Mouse (Mus musculus) urinary bladder, postnatal 10 days (tissue): ENCODE results near the gene Smarcc2.
A peak's percentile ranks its signal among the peaks of the same experiment; 100 is the strongest.
"Not testable (repeated sequence)": the region's sequence is repeated elsewhere in the genome, so short reads cannot be mapped to it uniquely, and the experiment has no call there.

Experiments used
- DNase-seq: peaks from one replicate; pipeline ENCODE4 v3.0.0; 2022; ENCODE audit warnings: low spot score

The Smarcc2 gene

DNA sequence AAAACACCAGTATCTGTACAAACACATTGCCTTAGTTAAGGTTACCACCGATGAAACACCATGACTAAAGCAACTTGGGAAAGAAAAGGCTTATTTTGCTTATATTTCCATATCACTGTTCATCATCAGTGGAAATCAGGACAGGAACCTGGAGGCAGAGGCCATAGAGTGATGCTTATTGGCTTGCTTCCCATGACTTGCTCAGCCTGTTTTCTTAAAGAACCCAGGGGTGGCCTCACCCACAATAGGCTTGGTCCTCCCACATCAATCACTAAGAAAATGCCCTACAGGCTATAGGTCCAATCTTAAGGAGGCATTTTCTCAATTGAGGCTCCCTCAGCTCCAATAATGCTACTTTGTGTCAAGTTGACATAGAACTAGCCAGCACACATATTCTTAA is 16.3 kb upstream of the Smarcc2 start:
- DNase-seq: no peak

GRCm38 (mm10) chr10:128444354-128444753 is 14.7 kb upstream of the Smarcc2 start:
- no peak for DNase-seq

- DNase-seq: no peak
These were observed 13.6 kb upstream of the Smarcc2 start for GRCm38 (mm10) chr10:128445407-128445806.

DNA sequence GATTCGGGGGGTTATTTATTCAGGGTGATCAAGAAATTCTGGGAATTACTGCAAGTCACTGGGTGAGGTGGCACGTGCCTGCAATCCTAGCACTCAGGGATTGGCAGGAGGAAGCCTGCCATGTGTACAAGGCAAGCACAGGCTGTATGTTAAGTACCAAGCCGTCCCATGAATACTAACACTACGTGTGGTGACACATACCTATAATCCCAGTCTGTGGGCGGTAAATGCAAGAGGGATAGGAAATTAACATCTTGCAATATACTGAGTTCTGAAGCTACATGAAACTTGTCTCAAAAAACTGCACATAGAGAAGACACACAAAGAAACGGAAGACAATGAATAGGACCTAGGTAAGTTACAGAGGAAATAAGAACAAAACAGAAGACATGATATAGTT is 8.0 kb upstream of the Smarcc2 start:
- no peak for DNase-seq

DNA sequence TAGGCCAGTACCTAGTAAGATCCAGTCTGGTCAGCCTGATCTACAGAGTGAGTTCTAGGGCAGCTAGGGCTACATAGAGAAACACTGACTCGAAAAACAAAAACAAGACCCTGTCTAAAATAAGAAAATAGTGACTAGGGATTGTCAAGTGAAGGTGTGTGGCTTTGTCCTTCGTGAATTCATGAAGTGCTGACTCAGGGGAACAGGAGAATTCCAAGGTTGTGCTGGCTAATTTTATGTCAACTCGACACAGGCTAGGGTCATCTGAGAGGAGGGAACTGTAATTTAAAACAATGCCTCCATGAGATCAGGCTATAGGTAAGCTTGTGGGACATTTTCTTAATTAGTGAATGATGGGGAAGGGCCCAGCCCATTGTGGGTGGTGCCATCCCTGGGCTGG is 4.6 kb upstream of the Smarcc2 start:
- no peak for DNase-seq

DNA sequence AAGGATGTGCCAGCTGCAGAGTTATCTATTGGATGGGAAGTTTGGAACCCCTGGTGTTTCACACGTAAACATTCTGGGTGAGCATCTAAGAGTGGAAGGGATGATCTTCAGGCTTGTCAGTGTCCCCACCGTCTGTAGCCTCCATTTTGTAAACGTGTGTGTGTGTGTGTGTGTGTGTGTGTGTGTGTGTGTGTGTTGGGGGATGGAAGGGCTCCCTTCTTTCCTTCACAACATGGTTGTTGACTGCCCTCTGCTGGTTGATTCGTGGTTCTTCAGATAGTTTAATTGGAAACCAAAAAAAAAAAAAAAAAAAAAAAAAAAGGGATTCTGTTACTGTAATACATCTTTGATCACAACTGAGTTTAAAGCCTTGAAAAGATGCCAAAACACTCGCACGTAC is 3.8 kb upstream of the Smarcc2 start:
- DNase-seq: no peak

GRCm38 (mm10) chr10:128457676-128458075 is 1.4 kb upstream of the Smarcc2 start:
- no peak for DNase-seq

DNA sequence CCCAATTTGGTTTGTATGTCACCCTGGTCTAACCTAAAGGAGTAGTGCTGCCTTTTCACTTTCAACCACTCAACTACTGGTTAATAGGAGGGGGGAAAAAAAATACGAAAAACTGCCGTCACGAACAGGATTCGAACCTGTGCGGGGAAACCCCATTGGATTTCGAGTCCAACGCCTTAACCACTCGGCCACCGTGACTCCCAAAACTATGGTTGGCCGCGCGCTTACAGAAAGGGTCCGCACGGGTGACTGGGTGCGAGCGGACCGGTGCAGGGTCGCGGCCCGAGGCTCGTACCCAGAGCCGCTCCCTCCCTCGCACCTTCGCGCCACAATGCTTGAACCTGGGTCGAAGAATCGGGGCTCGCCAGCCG is 715 bp upstream of the Smarcc2 start:
- peak; percentile 79 for DNase-seq

DNA sequence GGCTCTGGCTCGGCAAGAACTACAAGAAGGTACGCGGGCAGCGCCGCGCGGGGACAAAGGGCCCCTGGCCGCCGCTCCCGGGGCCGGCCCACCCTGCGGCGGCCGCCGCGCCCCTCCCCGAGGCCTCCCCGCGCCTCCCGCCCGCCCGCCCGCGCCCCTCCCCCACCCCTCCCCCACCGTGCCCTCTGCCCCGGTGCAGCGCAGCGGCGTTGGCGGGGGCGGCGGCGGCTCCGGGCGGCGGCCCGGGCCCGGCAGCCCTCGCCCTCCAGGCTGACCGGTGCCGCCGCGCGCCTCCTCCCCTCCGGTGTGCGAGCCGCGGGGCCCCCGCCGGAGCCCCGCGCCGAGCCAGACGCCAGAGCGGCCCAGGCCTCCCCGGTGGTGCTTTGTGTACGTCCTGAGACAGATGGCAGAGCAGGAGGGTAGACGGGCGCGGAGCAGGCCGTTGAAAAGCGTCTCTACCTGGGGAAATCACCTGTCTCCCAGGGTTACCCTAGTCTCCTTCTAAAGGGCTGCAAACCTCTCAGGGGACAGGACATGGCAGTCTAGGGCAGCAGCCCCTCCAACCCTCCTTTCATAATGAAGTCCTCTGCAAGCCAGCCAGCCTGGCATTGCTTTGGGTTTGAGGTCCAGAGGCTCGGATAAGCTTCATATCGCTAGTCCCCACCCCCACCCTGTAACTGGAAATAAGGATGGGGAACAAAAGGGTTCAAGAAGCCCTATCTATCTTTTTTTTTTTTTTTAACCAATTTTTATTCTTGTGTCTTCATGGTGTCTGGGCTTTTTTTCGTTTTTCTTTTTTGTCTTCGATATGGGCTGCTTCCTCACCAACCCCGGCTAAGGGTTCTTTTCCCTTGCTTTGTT is 591 bp downstream of the Smarcc2 start:
- no peak for DNase-seq

DNA sequence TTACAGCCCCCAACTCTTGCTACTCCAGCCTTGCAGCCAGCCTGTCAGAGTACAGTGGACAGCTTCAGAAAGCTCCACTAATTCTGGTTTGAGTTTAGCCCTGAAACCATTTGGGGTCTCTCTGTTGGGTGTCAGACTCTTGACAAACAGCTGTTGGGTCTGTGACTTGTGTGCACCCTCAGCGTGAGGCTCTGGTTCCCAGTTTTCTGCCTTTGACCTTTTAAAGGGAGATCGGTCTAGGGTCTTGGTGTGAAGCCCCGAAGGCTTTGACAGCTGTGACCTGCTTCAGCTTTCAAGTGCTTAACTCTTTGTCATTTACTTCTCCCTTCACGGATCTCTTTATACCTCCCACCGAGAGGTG is 1.2 kb downstream of the Smarcc2 start:
- DNase-seq: no peak

- DNase-seq: no peak
These were observed 15.3 kb downstream of the Smarcc2 start for GRCm38 (mm10) chr10:128474366-128474765.

- DNase-seq: no peak
These were observed 27.3 kb downstream of the Smarcc2 start for GRCm38 (mm10) chr10:128486370-128486769.

GRCm38 (mm10) chr10:128487861-128488712 is 29.0 kb downstream of the Smarcc2 start:
- DNase-seq: no peak

DNA sequence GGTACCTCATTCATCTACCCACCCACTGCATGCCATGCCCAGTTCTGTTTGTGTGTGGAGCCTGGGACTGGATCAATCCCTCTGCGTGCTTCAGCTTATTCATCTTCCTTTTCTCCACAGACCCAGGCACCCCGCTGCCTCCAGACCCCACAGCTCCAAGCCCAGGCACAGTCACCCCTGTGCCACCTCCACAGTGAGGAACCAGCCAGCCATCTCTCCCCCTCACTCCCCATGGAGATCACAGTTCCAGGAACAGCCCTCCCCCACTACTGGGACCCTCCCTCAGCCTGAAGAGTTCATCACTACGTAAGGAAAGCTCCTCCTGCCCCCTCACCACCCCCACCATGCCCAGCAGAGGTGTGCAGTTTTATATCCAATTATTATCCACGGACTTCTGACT is 29.7 kb downstream of the Smarcc2 start:
- DNase-seq: no peak

- no peak for DNase-seq
These were observed 30.3 kb downstream of the Smarcc2 start for GRCm38 (mm10) chr10:128489380-128489779.

DNA sequence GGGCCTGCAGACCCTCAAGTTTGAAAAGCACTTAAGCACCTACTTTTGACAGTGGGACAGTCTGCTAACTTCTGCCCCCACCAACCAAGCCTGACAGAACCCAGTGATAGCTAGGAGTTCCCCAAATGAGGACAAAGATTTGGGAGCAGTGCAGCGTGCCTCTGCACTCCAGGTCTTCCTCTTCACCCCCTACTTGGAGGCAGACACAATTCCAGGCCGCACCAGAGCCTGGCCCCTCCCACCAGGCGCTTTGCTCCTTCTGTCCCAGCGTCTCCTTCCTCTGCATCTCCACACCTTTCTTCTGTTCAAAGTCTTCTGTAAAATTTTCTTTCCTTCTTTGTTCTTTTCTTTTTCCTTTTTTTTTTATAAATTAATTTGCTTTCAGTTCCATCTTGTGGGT is 30.7 kb downstream of the Smarcc2 start:
- DNase-seq: no peak

- no peak for DNase-seq
These were observed 31.2 kb downstream of the Smarcc2 start for GRCm38 (mm10) chr10:128490232-128490631.

GRCm38 (mm10) chr10:128490912-128491311 is 31.9 kb downstream of the Smarcc2 start:
- no peak for DNase-seq

DNA sequence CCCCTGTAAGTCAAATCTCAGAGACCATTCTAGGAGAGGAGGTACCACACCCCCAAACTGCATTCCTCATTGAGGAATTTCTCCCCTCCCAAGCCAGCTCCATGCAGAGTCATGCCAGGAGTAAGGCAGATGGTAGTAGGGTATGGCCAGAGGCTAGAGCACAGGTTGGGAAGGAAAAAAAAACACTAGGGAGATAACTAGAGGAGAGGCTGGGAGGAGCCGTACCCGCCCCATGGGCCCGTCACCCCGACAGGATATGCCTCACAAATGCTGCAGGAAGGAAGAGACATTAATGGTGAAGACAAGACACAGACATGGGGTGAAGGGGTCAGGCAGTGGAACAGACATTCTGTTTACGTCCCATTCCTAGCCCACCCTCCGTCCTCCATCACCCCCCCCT is 32.4 kb downstream of the Smarcc2 start:
- no peak for DNase-seq

- DNase-seq: not testable (repeated sequence)
These were observed 33.0 kb downstream of the Smarcc2 start for GRCm38 (mm10) chr10:128492051-128492450.

DNA sequence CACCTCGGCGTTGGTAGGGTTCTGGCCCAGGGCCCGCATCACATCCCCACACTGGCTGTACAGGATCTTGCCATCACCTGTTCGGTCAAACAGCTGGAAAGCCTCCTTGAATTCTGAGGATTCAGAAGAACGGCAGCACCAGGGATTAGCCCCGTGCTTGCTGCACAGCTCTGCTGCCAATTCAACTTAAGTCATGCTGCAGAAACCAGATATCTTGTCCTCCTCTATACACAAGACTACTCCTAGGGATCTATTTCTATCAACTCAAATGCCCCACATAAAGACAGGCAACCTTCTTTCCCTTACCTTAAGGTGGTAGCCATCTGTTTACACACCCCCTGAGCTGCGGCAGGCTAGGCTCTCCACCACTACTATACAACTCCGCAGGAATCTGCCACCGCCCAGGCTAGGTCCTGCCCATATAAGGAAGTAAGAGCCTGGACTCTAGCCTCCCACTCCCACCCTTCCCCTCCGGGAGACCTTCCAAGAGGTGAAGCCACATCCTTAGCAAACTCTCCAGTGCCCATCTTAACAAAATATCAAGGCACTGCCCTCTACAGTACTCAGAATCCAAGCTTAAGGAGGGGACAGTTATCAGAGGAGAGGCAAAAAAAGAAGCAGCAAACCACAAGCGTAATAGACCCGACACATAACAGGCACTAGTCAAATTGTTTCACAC is 33.7 kb downstream of the Smarcc2 start:
- no peak for DNase-seq

GRCm38 (mm10) chr10:128493319-128493694 is 34.3 kb downstream of the Smarcc2 start:
- DNase-seq: no peak
